Mouse (Mus musculus) CH12.LX (cell line): ENCODE measurements around the gene Cldn2. TPM values are rescaled to one million over a fixed set of nuclear protein-coding genes. Genes with fewer than 3 reads are reported as not detected.

Experiments used
- DNase-seq: peaks from one replicate; pipeline ENCODE4 v3.0.0-alpha.2; 2013; ENCODE audit errors: extremely low read depth
- H3K27ac ChIP-seq: 2 replicates; pipeline ENCODE4 v1.5.1; 2012; ENCODE audit warnings: low read depth, mild to moderate bottlenecking, control low read depth, moderate library complexity; ENCODE audit not compliant: insufficient read depth
- H3K27me3 ChIP-seq: replicated peaks from 2 replicates; pipeline ENCODE3; 2012; ENCODE audit warnings: inconsistent platforms
- H3K36me3 ChIP-seq, 2 experiments: replicated peaks in 1 of 2; 2 replicates each; pipeline versions ENCODE3 to v1.6.1; 2012; ENCODE audit warnings: inconsistent platforms in 1 of 2, low read length in 1 of 2, mild to moderate bottlenecking in 1 of 2, mixed read lengths in 1 of 2, moderate library complexity in 1 of 2; ENCODE audit not compliant: control insufficient read depth in 1 of 2, insufficient read depth in 1 of 2
- H3K4me1 ChIP-seq, 2 experiments: 2 replicates each; pipeline ENCODE4 v1.6.1; 2012; ENCODE audit warnings: inconsistent platforms in 1 of 2, moderate library complexity in 1 of 2; ENCODE audit not compliant: insufficient read depth in 2 of 2, control insufficient read depth in 1 of 2
- H3K4me2 ChIP-seq: 2 replicates; pipeline ENCODE4 v1.6.1; 2012; ENCODE audit warnings: low read depth, mild to moderate bottlenecking, control low read depth; ENCODE audit not compliant: poor library complexity, insufficient read depth, severe bottlenecking
- H3K4me3 ChIP-seq, 3 experiments: fragments of 150-350 bp in 1 of 3; sonication (generic) in 1 of 3; replicated peaks in 1 of 3; 2 replicates each; pipeline versions ENCODE3 to v1.5.1; 2011 to 2012; ENCODE audit warnings: low read depth in 2 of 3, low read length in 2 of 3, mild to moderate bottlenecking in 2 of 3, moderate library complexity in 2 of 3, control low read depth in 1 of 3, improper control_type of control experiment in 1 of 3, inconsistent platforms in 1 of 3, mixed read lengths in 1 of 3; ENCODE audit not compliant: poor library complexity in 1 of 3
- H3K79me2 ChIP-seq: replicated peaks from 2 replicates; pipeline ENCODE4 v1.6.1; 2012; ENCODE audit warnings: mild to moderate bottlenecking, moderate library complexity; ENCODE audit not compliant: control insufficient read depth, poor library complexity, insufficient read depth, severe bottlenecking; ENCODE audit errors: extremely low read depth
- H3K9ac ChIP-seq: 2 replicates; pipeline ENCODE4 v1.6.1; 2012; ENCODE audit warnings: low read depth, mild to moderate bottlenecking, control low read depth, moderate library complexity; ENCODE audit not compliant: insufficient read depth
- H3K9me3 ChIP-seq: replicated peaks from 2 replicates; pipeline ENCODE3; 2012; ENCODE audit warnings: low read length, inconsistent platforms, mixed read lengths
- CTCF ChIP-seq, 2 experiments: IDR thresholded peaks in 1 of 2; conservative IDR thresholded peaks in 1 of 2; 2 replicates each; pipeline ENCODE4 v1.5.1; 2011 to 2012; ENCODE audit warnings: low read depth in 2 of 2, low read length in 2 of 2, improper control_type of control experiment in 1 of 2, inconsistent platforms in 1 of 2, mild to moderate bottlenecking in 1 of 2, moderate library complexity in 1 of 2
- ETS1 ChIP-seq: conservative IDR thresholded peaks from 2 replicates; pipeline ENCODE4 v1.6.1; 2012; ENCODE audit warnings: low read depth, mild to moderate bottlenecking, inconsistent platforms, low read length, improper control_type of control experiment, moderate library complexity
- HCFC1 ChIP-seq: IDR thresholded peaks from 2 replicates; pipeline ENCODE4 v1.6.1; 2012; ENCODE audit warnings: low read depth, mild to moderate bottlenecking, inconsistent platforms, low read length, improper control_type of control experiment
- MEF2A ChIP-seq: IDR thresholded peaks from 2 replicates; pipeline ENCODE4 v1.6.1; 2014; ENCODE audit warnings: low read depth, mild to moderate bottlenecking, inconsistent platforms, low read length, improper control_type of control experiment, borderline replicate concordance
- MYC ChIP-seq: IDR thresholded peaks from 2 replicates; pipeline ENCODE4 v1.6.1; 2011; ENCODE audit warnings: low read depth, mild to moderate bottlenecking, improper control_type of control experiment, low read length
- NELFE ChIP-seq: IDR thresholded peaks from 2 replicates; pipeline ENCODE4 v1.6.1; 2011; ENCODE audit warnings: low read depth, low read length, improper control_type of control experiment
- NRF1 ChIP-seq: IDR thresholded peaks from 2 replicates; pipeline ENCODE4 v1.6.1; 2014; ENCODE audit warnings: low read depth, mild to moderate bottlenecking, inconsistent platforms, low read length, improper control_type of control experiment, moderate library complexity
- PAX5 ChIP-seq: IDR thresholded peaks from 2 replicates; pipeline ENCODE4 v1.6.1; 2012; ENCODE audit warnings: low read length, inconsistent platforms, mixed read lengths
- POLR2A ChIP-seq: IDR thresholded peaks from 2 replicates; pipeline ENCODE4 v1.6.1; 2011; ENCODE audit warnings: low read depth, mild to moderate bottlenecking, improper control_type of control experiment, low read length
- RAD21 ChIP-seq: IDR thresholded peaks from 2 replicates; pipeline ENCODE4 v1.6.1; 2011; ENCODE audit warnings: low read depth, mild to moderate bottlenecking, low read length, improper control_type of control experiment, moderate library complexity
- RCOR1 ChIP-seq: conservative IDR thresholded peaks from 2 replicates; pipeline ENCODE4 v1.6.1; 2012; ENCODE audit warnings: low read depth, mild to moderate bottlenecking, inconsistent platforms, low read length, improper control_type of control experiment
- SIN3A ChIP-seq: IDR thresholded peaks from 2 replicates; pipeline ENCODE4 v1.6.1; 2012; ENCODE audit warnings: low read length, improper control_type of control experiment, inconsistent platforms
- TBP ChIP-seq: conservative IDR thresholded peaks from 2 replicates; pipeline ENCODE4 v1.6.1; 2011; ENCODE audit warnings: low read depth, low read length, improper control_type of control experiment
- TCF12 ChIP-seq: IDR thresholded peaks from 2 replicates; pipeline ENCODE4 v1.6.1; 2014; ENCODE audit warnings: low read depth, mild to moderate bottlenecking, inconsistent platforms, low read length, improper control_type of control experiment
- UBTF ChIP-seq: IDR thresholded peaks from 2 replicates; pipeline ENCODE4 v1.6.1; 2012; ENCODE audit warnings: low read depth, mild to moderate bottlenecking, inconsistent platforms, low read length, improper control_type of control experiment, moderate library complexity
- ZC3H11A ChIP-seq: IDR thresholded peaks from 2 replicates; pipeline ENCODE4 v1.6.1; 2012; ENCODE audit warnings: low read depth, mild to moderate bottlenecking, inconsistent platforms, low read length, improper control_type of control experiment
- ZKSCAN1 ChIP-seq: IDR thresholded peaks from 2 replicates; pipeline ENCODE4 v1.6.1; 2012; ENCODE audit warnings: low read depth, inconsistent platforms, low read length, improper control_type of control experiment, borderline replicate concordance
- ZNF384 ChIP-seq: IDR thresholded peaks from 2 replicates; pipeline ENCODE4 v1.6.1; 2012; ENCODE audit warnings: low read depth, low read length, improper control_type of control experiment, inconsistent platforms
- dilution Hi-C: fragments of 300-500 bp; cut with MboI; formaldehyde crosslinking; loops from 2 replicates; pipeline ENCODE4 v1.14.3; 2020; ENCODE audit warnings: low sequenced_read_pairs; ENCODE audit not compliant: extremely low pct_unique_long_range_greater_than_20kb, extremely low pct_ligation_motif_present
- in situ Hi-C: fragments of 300-500 bp; cut with MboI; formaldehyde crosslinking; loops from 3 replicates; pipeline ENCODE4 v1.14.3; 2019; ENCODE audit warnings: low sequenced_read_pairs, low pct_ligation_motif_present, low pct_unique_long_range_greater_than_20kb, mixed read lengths
- polyA plus RNA-seq: library from polyadenylated mRNA; unstranded; fragments of >175 nt; gene quantifications from 2 replicates; pipeline ENCODE4 v1.2.1, GENCODE M21; 2012; ENCODE audit warnings: low read depth; ENCODE audit not compliant: insufficient read length
- total RNA-seq, 2 experiments: library from RNA; depleted of rRNA; stranded (reverse); fragments of 300-350 nt in 1 of 2; fragments of >200 nt in 1 of 2; gene quantifications; 2 replicates each; pipeline ENCODE4 v1.2.3; 2012 to 2014

Gene Cldn2
- total and polyA plus RNA-seq, 3 experiments, result 0.07 TPM; not detected in 2

DNA sequence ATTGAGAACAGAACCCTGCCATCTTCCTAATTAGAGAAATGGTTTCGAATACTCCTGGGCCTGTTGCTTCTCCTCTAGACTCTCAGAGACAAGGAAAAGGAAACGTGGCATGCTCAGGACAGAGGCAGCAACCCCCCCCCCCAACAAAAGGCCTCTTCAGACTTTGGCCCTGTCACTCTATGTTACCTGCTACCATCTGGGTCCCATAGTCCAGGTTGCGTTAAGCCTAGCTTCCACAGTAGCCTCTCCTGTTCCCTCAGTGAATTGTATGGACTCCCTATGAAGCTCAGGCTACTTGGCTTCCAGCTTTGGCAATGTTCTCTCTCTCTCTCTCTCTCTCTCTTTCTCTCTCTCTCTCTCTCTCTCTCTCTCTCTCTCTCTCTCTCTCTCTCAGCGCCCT lies 19.1 kb upstream of the Cldn2 start:
- no peaks in the 10 kb centered on the region for H3K27me3 ChIP-seq
- H3K4me1 ChIP-seq, result no peaks in the 10 kb centered on the region
- H3K4me3 ChIP-seq, result no peak overlapping the region
- H3K27ac ChIP-seq, result no peak overlapping the region
- H3K4me2 ChIP-seq, result no peak overlapping the region
- no peak overlapping the region for H3K9ac ChIP-seq
- no peaks in the 10 kb centered on the region for H3K9me3 ChIP-seq
- DNase-seq, result no peak
- dilution Hi-C loops, result no loop called here
- H3K36me3 ChIP-seq, result no peaks in the 10 kb centered on the region
- in situ Hi-C loops, result no loop called here
- TF ChIP-seq RCOR1 (no peak), ZKSCAN1 (no peak), ZC3H11A (no peak), NELFE (no peak), ZNF384 (no peak), TCF12 (no peak)
- TF ChIP-seq, all 38 proteins: peak for 0
- no peaks in the 10 kb centered on the region for H3K79me2 ChIP-seq

DNA sequence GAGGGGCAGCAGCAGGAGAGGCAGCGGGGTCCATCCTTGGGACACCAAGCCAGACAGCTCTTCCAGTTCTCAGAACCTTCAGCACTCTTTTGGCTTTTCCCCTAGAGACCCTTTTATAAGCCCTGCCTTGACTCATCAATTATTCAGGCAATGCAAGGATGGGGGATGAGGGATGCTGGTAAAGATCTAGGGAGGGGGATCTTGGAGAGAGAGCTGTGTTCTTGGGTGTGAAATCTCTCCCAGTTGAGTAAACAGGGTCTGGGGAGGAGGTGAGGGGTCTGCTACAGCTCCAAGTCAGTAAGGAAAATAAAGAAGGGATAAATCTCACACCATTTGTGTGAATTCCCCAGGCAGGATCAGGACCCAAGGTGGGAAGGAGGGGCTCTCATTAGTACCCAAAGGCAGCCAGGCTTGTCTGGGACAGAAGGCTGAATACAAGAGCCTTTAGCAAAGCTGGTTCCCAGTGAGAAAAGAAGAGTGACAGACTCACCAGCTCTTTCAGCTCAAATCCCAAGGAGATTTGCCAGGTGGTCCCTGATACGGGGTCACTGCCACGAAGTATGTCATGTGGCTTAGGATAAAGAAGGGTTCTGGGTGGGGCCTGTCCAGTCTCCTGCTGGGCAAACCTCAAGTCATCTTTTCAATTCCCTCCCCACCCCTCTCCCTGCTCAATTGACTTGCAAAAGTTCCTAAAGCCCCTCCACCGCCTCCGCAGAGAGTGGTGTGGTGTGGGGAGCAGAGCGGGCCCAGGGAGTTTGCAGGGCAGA lies 18.2 kb upstream of the Cldn2 start, which contains the start of gene Ripply1:
TSS of gene Ripply1 (minus strand) at position 76 of the 767 bp plus-strand sequence.
- H3K4me1 ChIP-seq, result no peaks in the 10 kb centered on the region
- dilution Hi-C loops (no loop called here), in situ Hi-C loops (no loop called here)
- H3K27ac ChIP-seq, result no peak within 1 kb of the TSS
- H3K9ac ChIP-seq, result no peak within 1 kb of the TSS
- H3K9me3 ChIP-seq, result no peaks in the 10 kb centered on the region
- no peak within 1 kb of the TSS for H3K4me3 ChIP-seq
- no peak for DNase-seq
- H3K27me3 ChIP-seq, result no peaks in the 10 kb centered on the region
- H3K4me2 ChIP-seq, result no peak within 1 kb of the TSS
- no peaks in the 10 kb centered on the region for H3K36me3 ChIP-seq
- TF ChIP-seq ETS1, result no peak
- TF ChIP-seq HCFC1, result no peak
- H3K79me2 ChIP-seq, result no peaks in the 10 kb centered on the region

DNA sequence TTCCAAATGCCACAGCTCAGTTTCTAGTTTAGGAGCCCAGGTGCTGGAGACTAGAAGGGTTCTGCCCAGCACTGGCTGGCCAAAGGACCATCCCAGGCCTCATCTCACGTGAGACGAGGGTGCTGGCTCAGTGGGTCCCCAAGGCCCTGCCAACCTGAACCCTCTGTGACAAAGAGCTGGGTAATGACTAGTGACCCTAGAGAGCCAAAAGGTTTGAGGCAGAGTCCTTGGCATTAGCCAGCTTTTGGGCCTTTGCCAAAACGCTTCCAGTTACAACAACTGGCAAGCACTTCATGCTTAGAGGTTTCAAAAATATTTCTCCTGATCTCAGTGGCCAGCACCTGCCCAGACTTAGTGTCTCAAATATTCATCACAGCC lies 17.6 kb upstream of the Cldn2 start:
- Histone ChIP-seq H3K79me2 (no peaks in the 10 kb centered on the region), H3K4me3 (no peak overlapping the region)
- no peak for TF ChIP-seq ZKSCAN1
- TF ChIP-seq MYC, result no peak
- no peak for TF ChIP-seq UBTF
- no peak for TF ChIP-seq MEF2A
- TF ChIP-seq ZNF384, result no peak
- no peak for TF ChIP-seq POLR2A
- no peak for TF ChIP-seq SIN3A
- no peak for TF ChIP-seq TBP
- no peak for TF ChIP-seq RAD21
- no peak for TF ChIP-seq CTCF (conservative IDR thresholded peaks at IDR 0.05 in 1 of 2, IDR thresholded peaks at IDR 0.05 in 1 of 2; ENCODE audit: low read depth in 2 of 2, low read length in 2 of 2)
- no peak for TF ChIP-seq NRF1
- no peak for TF ChIP-seq PAX5
- TF ChIP-seq, all 38 proteins: peak for 0
- no peak overlapping the region for H3K27ac ChIP-seq
- no peaks in the 10 kb centered on the region for H3K36me3 ChIP-seq
- H3K4me2 ChIP-seq, result no peak overlapping the region
- H3K9ac ChIP-seq, result no peak overlapping the region
- dilution Hi-C loops (no loop called here), in situ Hi-C loops (no loop called here)
- no peak for DNase-seq
- no peaks in the 10 kb centered on the region for H3K4me1 ChIP-seq
- H3K27me3 ChIP-seq, result no peaks in the 10 kb centered on the region
- H3K9me3 ChIP-seq, result no peaks in the 10 kb centered on the region
